Mouse (Mus musculus): ENCODE data around the gene Hephl1.

The Hephl1 gene

DNA sequence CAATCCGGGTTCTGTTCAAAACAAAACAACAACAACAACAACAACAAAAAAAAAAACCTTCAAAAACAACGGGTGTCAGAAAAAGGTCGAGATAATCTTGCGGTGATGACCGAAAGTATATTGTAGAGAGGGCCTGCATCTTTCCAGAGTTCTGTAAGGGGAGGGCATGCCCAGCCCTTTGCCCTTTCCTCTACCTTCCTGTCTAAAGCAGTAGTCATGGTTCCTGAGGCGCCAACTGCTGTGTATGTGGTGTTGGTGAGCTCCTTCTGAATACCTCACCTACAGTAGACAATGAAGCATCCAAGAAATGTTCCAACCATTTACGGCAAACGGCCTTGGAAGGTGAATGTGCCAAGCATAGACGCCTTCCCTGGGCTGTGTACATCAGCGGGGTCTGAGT is 66.2 kb downstream of the Hephl1 start:
- DNase-seq = peak; percentile 89

DNA sequence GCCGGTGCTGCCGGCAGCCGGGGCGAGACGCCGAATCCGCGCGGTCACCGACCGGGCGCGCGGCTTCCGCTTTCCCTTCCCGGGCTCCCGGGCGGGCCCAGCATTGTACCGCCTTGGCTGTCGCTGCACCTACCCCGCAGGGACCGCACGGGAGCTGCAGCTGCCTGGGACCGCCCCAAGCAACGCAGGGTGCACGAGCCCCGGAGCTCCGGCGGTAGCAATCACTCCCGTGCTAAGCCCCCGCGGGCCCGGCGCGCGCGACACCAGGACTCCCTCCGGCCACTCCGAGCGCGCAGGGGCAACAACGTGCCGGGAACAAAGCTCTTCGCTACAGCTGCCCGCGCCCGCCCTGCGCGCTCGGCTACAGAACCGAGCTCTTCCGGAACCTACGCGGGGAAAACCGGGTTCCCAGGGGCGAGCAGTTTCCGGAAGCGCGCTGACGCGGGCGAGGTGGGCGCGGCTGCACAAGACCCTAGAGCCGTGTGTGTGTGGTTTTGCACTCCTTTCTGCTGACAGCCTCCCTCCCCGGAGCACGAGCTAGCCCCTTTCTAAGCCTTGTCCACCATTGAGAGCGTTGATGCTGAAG is 66.7 kb downstream of the Hephl1 start, which contains the start of gene Panx1:
Gene Panx1 (minus strand): TSS at position 395 of the 586 bp plus-strand sequence.
- DNase-seq = peak; percentile 97

DNA sequence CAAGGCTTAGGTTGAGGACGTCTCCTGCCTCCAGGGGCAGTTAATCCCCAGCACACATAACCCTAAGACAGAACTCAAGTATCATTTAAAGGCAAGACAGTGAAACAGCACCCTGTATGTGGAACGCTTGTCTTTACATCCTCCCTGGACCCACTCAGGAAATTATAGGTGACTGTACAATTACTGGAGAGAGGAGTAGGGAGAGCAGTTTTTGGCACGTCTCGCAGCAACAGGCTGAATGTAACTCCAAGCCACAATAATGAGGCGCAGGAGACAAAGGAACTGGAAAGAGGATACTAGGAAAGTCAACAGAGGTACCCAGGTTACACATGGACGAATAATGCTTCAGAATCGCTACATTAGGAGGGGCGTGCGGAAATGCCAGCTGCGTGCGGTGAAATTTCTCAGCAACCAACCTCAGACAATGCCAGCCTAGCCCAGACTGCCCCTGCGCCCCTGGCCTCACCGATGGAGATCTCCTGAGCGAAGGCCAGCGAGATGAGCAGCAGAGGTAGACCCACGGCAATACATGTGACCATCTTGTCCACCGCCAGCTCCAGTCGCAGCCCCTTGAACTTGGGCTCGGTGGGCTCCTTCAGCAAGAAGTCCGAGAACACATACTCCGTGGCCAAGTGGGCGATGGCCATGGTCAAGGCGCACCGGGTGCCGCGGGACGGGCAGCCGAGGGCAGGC is 67.4 kb downstream of the Hephl1 start:
- DNase-seq = no peak

GRCm38 (mm10) chr9:15041556-15041955 is 70.4 kb downstream of the Hephl1 start:
- DNase-seq = peak; percentile 31

- DNase-seq = peak; percentile 55
Measured at GRCm38 (mm10) chr9:15039848-15040247, 72.1 kb downstream of the Hephl1 start.

- peak; percentile 79 for DNase-seq
Measured at GRCm38 (mm10) chr9:15037704-15038103, 74.2 kb downstream of the Hephl1 start.

GRCm38 (mm10) chr9:15037237-15037636 is 74.7 kb downstream of the Hephl1 start:
- DNase-seq = no peak

- DNase-seq = peak; percentile 74
Measured at GRCm38 (mm10) chr9:15036807-15037206, 75.1 kb downstream of the Hephl1 start.

DNA sequence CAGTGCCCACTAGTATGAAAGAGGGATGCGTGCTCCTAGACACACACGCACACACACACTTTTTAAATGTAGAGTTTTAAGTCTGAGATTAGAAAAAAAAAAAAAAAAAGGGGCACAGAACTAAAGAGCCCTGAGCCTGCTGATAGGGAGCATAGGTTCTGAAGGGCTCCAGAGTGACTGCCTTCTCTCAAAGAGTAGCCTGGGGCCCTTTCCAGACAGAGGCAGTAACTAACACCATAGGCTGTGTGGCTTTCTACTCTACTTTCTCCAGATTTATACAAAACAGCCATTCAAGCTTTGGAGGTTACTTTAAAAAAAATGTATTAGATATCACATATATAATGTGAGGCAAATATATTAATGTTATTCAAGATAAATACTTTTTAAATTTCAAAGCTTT is 75.5 kb downstream of the Hephl1 start:
- DNase-seq = no peak

GRCm38 (mm10) chr9:15035979-15036378 is 75.9 kb downstream of the Hephl1 start:
- peak; percentile 61 for DNase-seq

DNA sequence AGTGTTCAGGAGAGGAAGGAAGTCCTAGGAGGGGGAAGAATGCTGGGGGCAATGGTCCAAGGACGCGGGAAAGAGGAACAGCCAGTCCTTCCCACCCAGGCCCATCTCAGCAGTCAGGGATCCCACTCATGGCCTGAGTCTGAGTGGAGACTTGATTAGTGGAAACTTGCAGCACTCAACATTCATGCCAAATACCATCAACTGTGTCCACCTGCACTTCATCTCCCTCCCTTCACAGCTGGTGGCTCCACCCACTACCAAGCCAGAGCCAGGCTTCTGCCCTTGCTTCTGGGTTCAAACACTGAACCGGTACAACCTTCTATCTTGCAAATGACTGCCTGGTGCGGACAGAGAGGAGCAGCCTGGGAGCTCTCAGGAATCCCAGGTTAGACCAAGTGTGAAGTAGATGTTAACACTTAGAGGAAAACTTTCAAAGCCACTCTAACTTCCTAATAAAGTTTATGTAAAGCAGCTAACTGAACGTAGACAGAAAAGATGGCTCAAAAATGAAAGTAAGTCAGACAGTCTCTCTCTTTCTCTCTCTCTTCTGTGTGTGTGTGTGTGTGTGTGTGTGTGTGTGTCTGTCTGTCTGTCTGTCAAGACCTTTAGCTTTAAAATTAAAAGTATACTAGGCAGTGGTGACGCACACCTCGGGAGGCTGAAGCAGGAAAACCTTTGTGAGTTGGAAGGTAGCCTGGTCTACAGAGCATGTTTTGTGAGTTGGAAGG is 77.2 kb downstream of the Hephl1 start:
- DNase-seq = peak; percentile 98

DNA sequence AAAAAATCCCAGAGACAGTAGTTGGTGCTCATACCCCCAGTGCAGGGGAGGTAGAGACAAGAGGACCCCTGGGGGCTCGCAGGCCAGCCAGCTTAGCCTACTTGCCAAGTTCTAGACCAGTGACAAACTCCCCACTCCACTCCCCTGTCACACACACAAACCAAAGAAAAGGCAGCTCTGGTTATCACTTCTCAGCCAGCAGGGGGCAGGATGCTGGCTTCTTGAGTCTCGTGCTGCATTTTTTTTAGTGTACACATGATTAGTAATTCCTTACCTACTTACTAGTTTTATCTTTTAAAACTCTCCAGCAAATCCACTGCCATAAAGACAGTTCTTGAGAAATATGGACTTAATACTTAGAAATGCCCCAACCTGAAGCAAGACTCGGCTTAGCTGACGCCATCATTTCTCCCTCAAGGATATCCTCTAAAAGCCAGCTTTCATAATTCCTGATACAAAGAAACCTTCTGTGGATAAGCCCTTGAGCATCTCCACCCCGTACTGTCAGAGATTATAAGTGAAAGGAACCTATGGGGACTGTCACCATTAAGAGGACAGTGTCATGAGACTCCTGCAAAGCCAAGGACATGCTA is 78.2 kb downstream of the Hephl1 start:
- peak; percentile 88 for DNase-seq

DNA sequence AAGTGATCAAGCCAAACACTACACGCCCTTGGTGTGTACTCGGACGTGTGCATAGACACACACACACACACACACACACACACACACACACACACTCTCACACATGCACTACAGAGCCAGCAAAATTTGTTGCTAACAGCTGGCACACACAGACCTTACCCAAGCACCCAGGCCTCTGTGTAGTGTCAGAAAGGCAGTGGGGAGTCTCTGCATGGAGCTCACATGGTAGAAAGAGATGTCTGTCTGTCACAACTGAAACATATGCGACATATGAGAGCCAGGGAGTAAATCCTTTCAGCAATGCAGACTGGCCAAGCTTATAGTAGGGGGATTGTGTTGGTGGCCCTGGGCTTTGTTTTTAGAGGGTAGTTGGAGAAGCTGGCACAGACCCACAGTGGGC is 79.1 kb downstream of the Hephl1 start:
- DNase-seq = peak; percentile 57

- DNase-seq = peak; percentile 97
Measured at GRCm38 (mm10) chr9:15030771-15031170, 81.1 kb downstream of the Hephl1 start.

- DNase-seq = no peak
Measured at GRCm38 (mm10) chr9:15029025-15029727, 82.7 kb downstream of the Hephl1 start.

DNA sequence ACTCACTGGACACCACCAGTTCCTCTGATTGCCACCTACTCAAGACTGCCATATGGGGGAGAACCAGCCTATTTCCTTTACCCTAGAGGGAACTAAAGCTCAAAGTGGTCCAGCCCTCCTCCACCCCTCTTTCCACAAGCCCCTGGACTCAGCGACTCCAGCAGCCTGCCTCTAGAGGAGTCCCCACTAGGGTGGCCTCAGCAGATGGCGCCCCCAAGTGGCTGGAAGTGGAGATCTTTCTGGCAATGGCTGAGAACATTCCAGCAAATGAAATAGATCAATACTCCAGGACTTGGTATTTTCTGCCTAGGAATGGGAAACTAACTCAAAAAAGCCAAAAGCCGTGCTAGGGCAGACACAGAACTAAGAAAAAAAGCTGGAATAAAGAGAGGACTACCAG is 84.2 kb downstream of the Hephl1 start:
- DNase-seq = no peak

DNA sequence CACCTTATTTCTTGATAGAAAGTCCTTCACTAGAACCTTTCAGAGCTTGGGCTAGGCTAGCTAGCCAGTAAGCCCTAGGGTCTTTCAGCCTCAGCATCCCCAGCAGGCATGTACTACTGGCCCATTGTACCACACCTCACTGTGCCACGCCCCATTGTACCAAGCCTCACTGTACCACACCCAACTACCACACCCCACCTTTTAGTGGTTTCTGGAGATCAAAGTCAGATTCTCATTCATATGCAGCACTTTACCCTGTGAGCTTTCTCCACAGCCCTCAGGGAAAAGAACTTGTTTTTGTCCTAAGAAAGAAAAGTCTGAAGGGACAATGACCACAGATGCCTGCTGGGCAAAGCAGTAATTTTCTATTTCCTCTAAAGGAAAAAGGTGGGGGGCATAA is 88.9 kb downstream of the Hephl1 start:
- no peak for DNase-seq

- DNase-seq = no peak
Measured at GRCm38 (mm10) chr9:15021156-15021555, 90.8 kb downstream of the Hephl1 start.

- DNase-seq = no peak
Measured at GRCm38 (mm10) chr9:15020561-15021080, 91.3 kb downstream of the Hephl1 start.

DNA sequence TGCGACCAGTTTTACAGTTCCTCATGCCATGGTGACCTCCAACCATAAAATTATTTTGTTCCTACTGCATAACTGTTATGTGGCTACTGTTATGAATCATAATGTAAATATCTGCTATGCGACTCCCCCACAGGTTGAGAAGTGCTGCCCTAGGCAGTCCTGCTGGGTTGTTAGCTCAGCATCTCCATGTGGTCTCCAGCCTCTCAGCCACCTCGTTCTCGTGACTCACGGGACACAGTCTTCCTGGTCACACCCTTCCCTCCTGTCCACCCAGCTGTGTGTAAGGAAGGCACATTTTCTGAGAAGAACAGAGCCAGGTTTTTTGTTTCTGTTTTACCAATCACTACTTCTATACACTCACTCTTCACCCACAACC is 93.2 kb downstream of the Hephl1 start:
- DNase-seq = peak; percentile 88

DNA sequence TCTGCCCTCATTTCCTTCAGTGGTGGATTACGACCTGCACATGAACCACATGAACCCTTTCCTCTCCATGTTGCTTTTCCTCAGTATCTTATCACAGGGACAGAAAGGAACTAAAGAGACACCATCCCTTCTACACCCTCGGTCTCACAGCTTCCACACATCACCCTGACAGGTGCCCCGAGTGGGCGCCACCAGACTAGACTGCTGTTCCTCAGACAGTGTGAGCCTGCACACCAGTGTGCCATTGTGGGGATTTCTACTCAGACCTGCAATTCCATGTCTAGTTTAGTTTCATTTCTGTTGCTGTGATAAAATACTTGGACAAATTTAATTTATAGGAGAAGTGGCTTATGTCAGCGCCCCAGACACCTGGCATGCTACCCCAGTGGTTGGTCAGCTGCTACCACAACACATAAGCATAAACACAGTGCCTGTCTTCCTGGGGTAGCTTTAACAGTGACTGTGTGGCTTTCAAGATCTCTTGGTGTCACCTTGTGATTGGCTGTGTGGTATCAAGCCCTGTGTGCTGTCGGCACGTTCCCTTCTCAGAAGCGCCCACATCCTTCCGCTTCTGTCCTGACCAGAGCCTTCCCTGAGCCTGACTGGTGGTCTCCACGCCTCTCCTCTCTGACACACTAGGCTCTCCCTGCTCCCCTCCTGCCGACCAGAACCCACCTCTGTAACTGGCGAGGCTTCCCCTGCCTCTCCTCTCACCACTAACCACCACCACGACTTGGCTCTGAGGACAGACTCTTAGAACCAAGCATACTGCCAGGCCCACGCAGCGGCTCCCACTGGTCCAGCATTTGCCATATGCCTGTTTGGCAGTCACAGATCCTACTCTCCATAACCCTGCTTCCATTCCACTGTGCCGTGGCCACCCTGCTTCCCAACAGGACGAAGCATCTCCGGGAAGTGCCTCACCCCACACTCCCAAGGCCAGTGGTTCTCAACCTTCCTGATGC is 93.8 kb downstream of the Hephl1 start:
- DNase-seq = no peak

Data from heart, adult 11 months (tissue).